Mouse (Mus musculus): Measurements from ENCODE around the gene Dffa. TPM values are rescaled to one million over a fixed set of nuclear protein-coding genes. Genes with fewer than 3 reads are reported as not detected.
A peak's percentile ranks its signal among the peaks of the same experiment; 100 is the strongest.

Gene Dffa
- polyA plus RNA-seq, 1 experiment from 2014 or later: 25.0 TPM

GRCm38 (mm10) chr4:149066672-149067551 is 37.0 kb upstream of the Dffa start:
- H3K9ac ChIP-seq (replicated peaks): 0 out of 2 replicates have a peak overlapping the region, but pooled peaks have one; percentile 10
- H3K27me3 ChIP-seq: no peaks in the 10 kb centered on the region
- no peaks in the 10 kb centered on the region for H3K36me3 ChIP-seq
- H3K4me2 ChIP-seq (replicated peaks): no peak overlapping the region
- peaks cover 10% of the 10 kb centered on the region; the same call in 1 of the 2 replicates for H3K4me1 ChIP-seq
- H3K4me3 ChIP-seq: no peak overlapping the region
- H3K9me3 ChIP-seq: no peaks in the 10 kb centered on the region
- peak; percentile 61 for ATAC-seq (replicated peaks)
- no peak overlapping the region for H3K27ac ChIP-seq (replicated peaks)
- 76% methylated on average over 22 of the region's 22 CpGs for WGBS

- no peak overlapping the region for H3K4me2 ChIP-seq (replicated peaks)
- H3K27ac ChIP-seq (replicated peaks): no peak overlapping the region
- H3K36me3 ChIP-seq: no peaks in the 10 kb centered on the region
- ATAC-seq (replicated peaks): no peak
- no peaks in the 10 kb centered on the region for H3K9me3 ChIP-seq
- H3K4me3 ChIP-seq: no peak overlapping the region
- no peak overlapping the region for H3K9ac ChIP-seq (replicated peaks)
- WGBS: 90% methylated on average over 13 of the region's 13 CpGs
- H3K4me1 ChIP-seq: peaks cover 10% of the 10 kb centered on the region; the same call in 1 of the 2 replicates
- no peaks in the 10 kb centered on the region for H3K27me3 ChIP-seq
Observed at GRCm38 (mm10) chr4:149075073-149075472, 28.9 kb upstream of the Dffa start.

- Histone ChIP-seq H3K9ac (replicated peaks) (no peak overlapping the region), H3K4me1 (peaks cover 10% of the 10 kb centered on the region; the same call in 1 of the 2 replicates), H3K27me3 (no peaks in the 10 kb centered on the region), H3K36me3 (no peaks in the 10 kb centered on the region), H3K4me3 (no peak overlapping the region), H3K9me3 (no peaks in the 10 kb centered on the region), H3K4me2 (replicated peaks) (no peak overlapping the region), H3K27ac (replicated peaks) (no peak overlapping the region)
- WGBS: 20% methylated on average over 10 of the region's 10 CpGs
- peak; percentile 79 for ATAC-seq (replicated peaks)
Observed at GRCm38 (mm10) chr4:149075871-149076575, 27.9 kb upstream of the Dffa start.

- Histone ChIP-seq H3K9ac (replicated peaks) (no peak overlapping the region), H3K27ac (replicated peaks) (no peak overlapping the region), H3K4me1 (peaks cover 19% of the 10 kb centered on the region), H3K36me3 (no peaks in the 10 kb centered on the region), H3K4me2 (replicated peaks) (no peak overlapping the region), H3K27me3 (no peaks in the 10 kb centered on the region), H3K9me3 (no peaks in the 10 kb centered on the region), H3K4me3 (no peak overlapping the region)
- no peak for ATAC-seq (replicated peaks)
- WGBS: 63% methylated on average over 4 of the region's 4 CpGs
Observed at GRCm38 (mm10) chr4:149078261-149078660, 25.7 kb upstream of the Dffa start.

- H3K36me3 ChIP-seq: no peaks in the 10 kb centered on the region
- no peak overlapping the region for H3K4me3 ChIP-seq
- no peak overlapping the region for H3K9ac ChIP-seq (replicated peaks)
- no peak overlapping the region for H3K27ac ChIP-seq (replicated peaks)
- no peak overlapping the region for H3K4me2 ChIP-seq (replicated peaks)
- ATAC-seq (replicated peaks): no peak
- WGBS: 89% methylated on average over 6 of the region's 6 CpGs
- H3K27me3 ChIP-seq: no peaks in the 10 kb centered on the region
- peaks cover 19% of the 10 kb centered on the region for H3K4me1 ChIP-seq
- H3K9me3 ChIP-seq: no peaks in the 10 kb centered on the region
Observed at GRCm38 (mm10) chr4:149079629-149080028, 24.3 kb upstream of the Dffa start.

GRCm38 (mm10) chr4:149080111-149080510 is 23.8 kb upstream of the Dffa start:
- no peaks in the 10 kb centered on the region for H3K36me3 ChIP-seq
- 94% methylated on average over 8 of the region's 8 CpGs for WGBS

GRCm38 (mm10) chr4:149081528-149081927 is 22.4 kb upstream of the Dffa start:
- Histone ChIP-seq H3K4me3 (no peak overlapping the region), H3K4me2 (replicated peaks) (no peak overlapping the region), H3K27ac (replicated peaks) (no peak overlapping the region), H3K4me1 (peaks cover 11% of the 10 kb centered on the region), H3K9ac (replicated peaks) (no peak overlapping the region), H3K9me3 (no peaks in the 10 kb centered on the region), H3K27me3 (no peaks in the 10 kb centered on the region), H3K36me3 (no peaks in the 10 kb centered on the region)
- 63% methylated on average over 17 of the region's 17 CpGs for WGBS
- no peak for ATAC-seq (replicated peaks)

More at GRCm38 (mm10) chr4:149080111-149080510, 23.8 kb upstream of the Dffa start:
- H3K4me1 ChIP-seq: peaks cover 19% of the 10 kb centered on the region
- no peak overlapping the region for H3K4me3 ChIP-seq
- H3K9me3 ChIP-seq: no peaks in the 10 kb centered on the region
- no peak overlapping the region for H3K9ac ChIP-seq (replicated peaks)
- ATAC-seq (replicated peaks): no peak
- no peak overlapping the region for H3K4me2 ChIP-seq (replicated peaks)
- no peak overlapping the region for H3K27ac ChIP-seq (replicated peaks)
- no peaks in the 10 kb centered on the region for H3K27me3 ChIP-seq

GRCm38 (mm10) chr4:149085381-149085780 is 18.6 kb upstream of the Dffa start:
- Histone ChIP-seq H3K4me3 (no peak overlapping the region), H3K36me3 (no peaks in the 10 kb centered on the region), H3K9ac (replicated peaks) (no peak overlapping the region), H3K9me3 (no peaks in the 10 kb centered on the region), H3K27me3 (no peaks in the 10 kb centered on the region), H3K4me2 (replicated peaks) (no peak overlapping the region), H3K4me1 (peaks cover 9% of the 10 kb centered on the region), H3K27ac (replicated peaks) (no peak overlapping the region)
- no peak for ATAC-seq (replicated peaks)
- 83% methylated on average over 5 of the region's 5 CpGs for WGBS

GRCm38 (mm10) chr4:149091364-149091763 is 12.6 kb upstream of the Dffa start:
- WGBS: 88% methylated on average over 8 of the region's 8 CpGs
- ATAC-seq (replicated peaks): no peak
- no peak overlapping the region for H3K27ac ChIP-seq (replicated peaks)
- H3K9ac ChIP-seq (replicated peaks): no peak overlapping the region
- peaks cover 9% of the 10 kb centered on the region; the same call in 1 of the 2 replicates for H3K36me3 ChIP-seq
- no peak overlapping the region for H3K4me2 ChIP-seq (replicated peaks)
- no peaks in the 10 kb centered on the region for H3K9me3 ChIP-seq
- H3K4me3 ChIP-seq: no peak overlapping the region
- H3K4me1 ChIP-seq: no peaks in the 10 kb centered on the region
- no peaks in the 10 kb centered on the region for H3K27me3 ChIP-seq

- Histone ChIP-seq H3K4me3 (0 out of 2 replicates have a peak overlapping the region, but pooled peaks have one; percentile 68), H3K9ac (replicated peaks) (no peak overlapping the region), H3K4me2 (replicated peaks) (0 out of 2 replicates have a peak overlapping the region, but pooled peaks have one; percentile 91), H3K9me3 (no peaks in the 10 kb centered on the region), H3K27ac (replicated peaks) (no peak overlapping the region), H3K36me3 (peaks cover 9% of the 10 kb centered on the region; the same call in 1 of the 2 replicates), H3K27me3 (no peaks in the 10 kb centered on the region), H3K4me1 (peaks cover 18% of the 10 kb centered on the region)
- WGBS: 83% methylated on average over 3 of the region's 3 CpGs
- no peak for ATAC-seq (replicated peaks)
Observed at GRCm38 (mm10) chr4:149097956-149098355, 6.0 kb upstream of the Dffa start.

- peak overlapping the region; percentile 91 for H3K4me2 ChIP-seq (replicated peaks)
- 0 out of 2 replicates have a peak, but pooled peaks cover 6% of the 10 kb centered on the region for H3K36me3 ChIP-seq
- 20% methylated on average over 11 of the region's 11 CpGs for WGBS
- no peaks in the 10 kb centered on the region for H3K27me3 ChIP-seq
- peak overlapping the region; percentile 75 for H3K9ac ChIP-seq (replicated peaks)
- peaks cover 18% of the 10 kb centered on the region for H3K4me1 ChIP-seq
- H3K4me3 ChIP-seq: peak overlapping the region; percentile 68
- no peak overlapping the region for H3K27ac ChIP-seq (replicated peaks)
- no peak for ATAC-seq (replicated peaks)
- no peaks in the 10 kb centered on the region for H3K9me3 ChIP-seq
Observed at GRCm38 (mm10) chr4:149098571-149098970, 5.4 kb upstream of the Dffa start.

Data from forebrain, embryonic 15.5 days (tissue).